Mouse (Mus musculus) lung, postnatal 0 days (tissue): Measurements from ENCODE around the gene Mrps30.
A peak's percentile ranks its signal among the peaks of the same experiment; 100 is the strongest.

Source experiments
- CTCF ChIP-seq: IDR thresholded peaks from 2 replicates; pipeline ENCODE4 v1.5.1; 2016; ENCODE audit warnings: antibody characterized with exemption, mild to moderate bottlenecking
- EP300 ChIP-seq: IDR thresholded peaks from 2 replicates; pipeline ENCODE4 v1.6.1; 2016; ENCODE audit warnings: antibody characterized with exemption, mild to moderate bottlenecking, control low read depth

DNA sequence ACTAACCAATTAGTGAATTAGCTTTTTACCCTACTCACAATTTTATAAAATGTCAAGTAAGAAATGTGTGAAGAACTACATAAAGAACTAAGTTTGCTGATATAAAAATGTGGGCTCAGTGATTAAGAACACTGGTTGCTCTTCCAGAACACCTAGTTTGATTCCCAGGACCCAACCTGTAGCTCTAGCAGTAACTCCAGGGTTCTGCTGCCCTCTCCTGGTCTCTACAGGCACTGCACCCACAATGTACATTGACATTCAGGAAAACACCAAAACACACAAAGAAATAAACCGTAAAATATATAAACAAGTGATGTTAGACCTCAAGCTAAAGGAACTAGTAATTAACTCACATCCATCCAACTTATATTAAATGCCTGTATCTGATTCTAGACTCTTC lies 7.9 kb downstream of the Mrps30 start:
- peak; percentile 84 for TF ChIP-seq CTCF
- TF ChIP-seq EP300, result no peak
